Comparison of ENCODE assay signal across 27 mouse cellular contexts in the genomic region with DNA sequence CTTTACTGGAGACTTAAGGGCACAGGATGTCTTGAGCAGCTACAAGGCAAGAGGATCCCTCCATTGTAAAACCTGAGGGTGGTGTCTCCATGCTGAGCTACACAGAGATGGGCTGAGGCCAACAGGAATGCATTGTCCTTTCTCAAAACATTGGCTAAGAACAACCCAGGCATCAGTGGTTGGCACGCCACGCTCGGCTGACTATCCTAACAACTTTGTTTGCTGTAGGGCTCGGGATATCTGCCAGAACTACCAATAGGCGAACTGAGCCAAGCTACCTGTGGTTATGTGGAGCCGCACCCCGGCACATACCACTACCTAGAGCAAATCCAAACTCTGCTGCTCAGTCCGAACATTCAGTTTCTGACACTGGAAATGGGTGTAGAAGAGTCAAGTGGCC.
DNase-seq lines count a peak whose midpoint lies in the region; TF ChIP-seq lines count a peak whose summit lies in the region.
"Had no signal": no experiment of that assay in that cellular context is flagged by ENCODE, and none has a peak within 500 bp of the region (broad histone marks: within the 10 kb centered on the region; RNA-seq: fewer than 3 reads in every experiment).

No protein-coding gene starts in this region.

- no peak overlapping the region for H3K4me3 ChIP-seq in kidney, adult 2 months (ENCODE audit: insufficient read depth, low read depth, low read length)
- H3K4me3 ChIP-seq: embryonic facial prominence, embryonic 15.5 days; forebrain, embryonic 12.5 days; heart, embryonic 10.5 days; heart, embryonic 15.5 days; midbrain, embryonic 12.5 days; neural tube, embryonic 13.5 days had no signal

- peak; percentile 80 for DNase-seq in kidney, adult 2 months
- DNase-seq in kidney, postnatal 10 days = no peak
- peak; percentile 56 to 80 for DNase-seq in lung, adult 18-20 months
- no peak for DNase-seq in lung, postnatal 10 days
- DNase-seq in Muller cell, postnatal 12 days (ENCODE audit: inconsistent ontology term) = peak; percentile 16
- peak; percentile 56 for DNase-seq in kidney, adult 9 months
- no peak for DNase-seq in left cerebral cortex, postnatal 25 days (ENCODE audit: low spot score in 2 of 2)
- no peak for DNase-seq in thymus, adult 18-20 months
- DNase-seq: adrenal gland, adult 2 months; adrenal gland, postnatal 36 days; cerebellum, adult 18-20 months; cerebellum, postnatal 10 days; forebrain, postnatal 0 days; gastrocnemius, postnatal 14 days; layer of hippocampus, adult 9-11 months; lung, postnatal 14 days; right cerebral cortex, postnatal 4 days; thymus, adult 2 months; thymus, postnatal 36 days had no signal

- no peak for TF ChIP-seq POLR2A in kidney, adult 2 months (IDR thresholded peaks at IDR 0.05; ENCODE audit: low read depth, low read length)

- TF ChIP-seq CTCF in kidney, adult 2 months (conservative IDR thresholded peaks at IDR 0.05; ENCODE audit: insufficient read depth, insufficient read length, low read depth, low read length) = no peak

- intact Hi-C loops in left cerebral cortex, postnatal 25 days (cut with DNase I) = no loop called here

- H3K4me1 ChIP-seq in kidney, adult 2 months (ENCODE audit: control insufficient read depth, insufficient read depth, low read length) = no peaks in the 10 kb centered on the region
- H3K4me1 ChIP-seq: embryonic facial prominence, embryonic 15.5 days; forebrain, embryonic 12.5 days; heart, embryonic 10.5 days; heart, embryonic 15.5 days; midbrain, embryonic 12.5 days; neural tube, embryonic 13.5 days had no signal

- no peak overlapping the region for H3K27ac ChIP-seq in kidney, adult 2 months (ENCODE audit: insufficient read depth, low read depth, low read length)
- H3K27ac ChIP-seq: embryonic facial prominence, embryonic 15.5 days; forebrain, embryonic 12.5 days; heart, embryonic 10.5 days; heart, embryonic 15.5 days; liver, embryonic 14.5 days; midbrain, embryonic 12.5 days; neural tube, embryonic 13.5 days; stomach, postnatal 0 days had no signal

- H3K27me3 ChIP-seq in kidney, adult 2 months (replicated peaks; ENCODE audit: control insufficient read depth, insufficient read depth, low read length) = no peaks in the 10 kb centered on the region
- H3K27me3 ChIP-seq: embryonic facial prominence, embryonic 15.5 days; forebrain, embryonic 12.5 days; heart, embryonic 15.5 days; midbrain, embryonic 12.5 days; neural tube, embryonic 13.5 days had no signal

- 70% methylated on average over 8 of the region's 8 CpGs for WGBS in kidney, adult 2 months

- H3K36me3 ChIP-seq in kidney, adult 2 months (ENCODE audit: control insufficient read depth, insufficient read depth, low read length) = no peaks in the 10 kb centered on the region
- H3K36me3 ChIP-seq: embryonic facial prominence, embryonic 15.5 days; forebrain, embryonic 12.5 days; heart, embryonic 10.5 days; heart, embryonic 15.5 days; midbrain, embryonic 12.5 days; neural tube, embryonic 13.5 days had no signal

Comparison
In these comparisons a context has a peak if more than half of its experiments do, and no peak if none do; other contexts are left out.
1. DNase-seq: peak in kidney, adult 2 months (single experiment), lung, adult 18-20 months (2 of 2), Muller cell, postnatal 12 days (single experiment) and kidney, adult 9 months (single experiment); none in kidney, postnatal 10 days (single experiment), lung, postnatal 10 days (single experiment), left cerebral cortex, postnatal 25 days (0 of 2) and thymus, adult 18-20 months (0 of 2).